Mouse (Mus musculus) heart, embryonic 11.5 days (tissue): ENCODE data around the gene Wnt11. TPM values are rescaled to one million over a fixed set of nuclear protein-coding genes. Genes with fewer than 3 reads are reported as not detected.

Experiments
- ATAC-seq: fragments of 200-750 bp; cut with Nextera tagmentation; replicated peaks from 2 replicates; pipeline ENCODE4 v1.8.0; 2017; ENCODE audit warnings: moderate library complexity; ENCODE audit not compliant: insufficient number of reproducible peaks, low FRiP score, low TSS enrichment
- H3K27ac ChIP-seq: fragments of 300-500 bp; sonication (generic); 2 replicates; pipeline ENCODE4 v1.5.1; 2014; ENCODE audit warnings: mild to moderate bottlenecking, low read depth, low read length
- H3K27me3 ChIP-seq: fragments of 300-500 bp; sonication (generic); 2 replicates; pipeline ENCODE4 v1.6.1; 2014; ENCODE audit warnings: mild to moderate bottlenecking, low read length, mixed read lengths; ENCODE audit not compliant: control insufficient read depth, insufficient read depth
- H3K36me3 ChIP-seq: fragments of 300-500 bp; sonication (generic); 2 replicates; pipeline ENCODE4 v1.6.1; 2014; ENCODE audit warnings: mild to moderate bottlenecking, low read length, moderate library complexity, mixed read lengths; ENCODE audit not compliant: control insufficient read depth, insufficient read depth
- H3K4me1 ChIP-seq: fragments of 300-500 bp; sonication (generic); 2 replicates; pipeline ENCODE4 v1.6.1; 2014; ENCODE audit warnings: low read length; ENCODE audit not compliant: control insufficient read depth, insufficient read depth
- H3K4me2 ChIP-seq: fragments of 300-500 bp; sonication (generic); 2 replicates; pipeline ENCODE4 v1.6.1; 2014; ENCODE audit warnings: mild to moderate bottlenecking, moderate library complexity
- H3K4me3 ChIP-seq: fragments of 300-500 bp; sonication (generic); 2 replicates; pipeline ENCODE4 v1.5.1; 2014; ENCODE audit warnings: low read depth, low read length
- H3K9ac ChIP-seq: fragments of 300-500 bp; sonication (generic); 2 replicates; pipeline ENCODE4 v1.6.1; 2014; ENCODE audit warnings: mild to moderate bottlenecking, low read depth, low read length, moderate library complexity
- H3K9me3 ChIP-seq: fragments of 300-500 bp; sonication (generic); replicated peaks from 2 replicates; pipeline ENCODE4 v1.6.1; 2016; ENCODE audit warnings: low read length; ENCODE audit not compliant: control insufficient read depth
- WGBS: fragments of 180-500 bp; shearing (Covaris S2); extraction: QIAGEN DNeasy Blood & Tissue Kit; methylation state at CpG from one replicate; pipeline ENCODE4 v1.1.7; 2014; ENCODE audit not compliant: insufficient replicate concordance; 5-methylcytosine and 5-hydroxymethylcytosine counted together
- polyA plus RNA-seq: library from polyadenylated mRNA; unstranded; fragments of >200 nt; fragmentation: Nextera tagmentation; extraction: Ambion mirVana; gene quantifications from 2 replicates; pipeline ENCODE4 v1.2.1, GENCODE M21; 2014

Wnt11 gene
- polyA plus RNA-seq, 1 experiment from 2014 or later: 24.7 TPM

- H3K36me3 ChIP-seq: no peaks in the 10 kb centered on the region
- H3K27ac ChIP-seq: no peak overlapping the region
- no peak overlapping the region for H3K9ac ChIP-seq
- 42% methylated on average over 5 of the region's 5 CpGs for WGBS
- H3K4me2 ChIP-seq: no peak overlapping the region
- no peak overlapping the region for H3K4me3 ChIP-seq
- H3K9me3 ChIP-seq: no peaks in the 10 kb centered on the region
- no peaks in the 10 kb centered on the region for H3K27me3 ChIP-seq
- no peak for ATAC-seq
- H3K4me1 ChIP-seq: peaks cover 15% of the 10 kb centered on the region
Measured at GRCm38 (mm10) chr7:98797347-98798133, 37.4 kb upstream of the Wnt11 start.

- no peak overlapping the region for H3K27ac ChIP-seq
- no peak overlapping the region for H3K4me2 ChIP-seq
- H3K9ac ChIP-seq: no peak overlapping the region
- H3K9me3 ChIP-seq: no peaks in the 10 kb centered on the region
- H3K36me3 ChIP-seq: no peaks in the 10 kb centered on the region
- no peak for ATAC-seq
- WGBS: 24% methylated on average over 3 of the region's 3 CpGs
- no peak overlapping the region for H3K4me3 ChIP-seq
- H3K27me3 ChIP-seq: no peaks in the 10 kb centered on the region
- H3K4me1 ChIP-seq: peaks cover 15% of the 10 kb centered on the region
Measured at GRCm38 (mm10) chr7:98798134-98798417, 36.8 kb upstream of the Wnt11 start.

GRCm38 (mm10) chr7:98800435-98800834 is 34.5 kb upstream of the Wnt11 start:
- H3K27ac ChIP-seq: no peak overlapping the region

GRCm38 (mm10) chr7:98801086-98801485 is 33.8 kb upstream of the Wnt11 start:
- 63% methylated on average over 7 of the region's 7 CpGs for WGBS
- H3K9ac ChIP-seq: no peak overlapping the region
- no peak for ATAC-seq
- H3K27me3 ChIP-seq: no peaks in the 10 kb centered on the region
- H3K27ac ChIP-seq: no peak overlapping the region
- no peaks in the 10 kb centered on the region for H3K9me3 ChIP-seq
- H3K4me2 ChIP-seq: no peak overlapping the region; the same call in 1 of the 2 replicates
- no peaks in the 10 kb centered on the region for H3K36me3 ChIP-seq
- H3K4me1 ChIP-seq: peaks cover 15% of the 10 kb centered on the region
- H3K4me3 ChIP-seq: no peak overlapping the region

More at GRCm38 (mm10) chr7:98800435-98800834, 34.5 kb upstream of the Wnt11 start:
- Histone ChIP-seq H3K4me3 (no peak overlapping the region), H3K27me3 (no peaks in the 10 kb centered on the region), H3K9me3 (no peaks in the 10 kb centered on the region), H3K4me1 (peaks cover 15% of the 10 kb centered on the region), H3K9ac (no peak overlapping the region), H3K36me3 (no peaks in the 10 kb centered on the region), H3K4me2 (peak overlapping the region; percentile 34)
- 54% methylated on average over 8 of the region's 8 CpGs for WGBS
- ATAC-seq: no peak

GRCm38 (mm10) chr7:98803181-98803580 is 31.7 kb upstream of the Wnt11 start:
- H3K4me1 ChIP-seq: peaks cover 13% of the 10 kb centered on the region
- ATAC-seq: no peak
- 76% methylated on average over 9 of the region's 9 CpGs for WGBS

GRCm38 (mm10) chr7:98804841-98805772 is 29.8 kb upstream of the Wnt11 start:
- Histone ChIP-seq H3K9ac (no peak overlapping the region), H3K4me2 (no peak overlapping the region), H3K9me3 (no peaks in the 10 kb centered on the region), H3K4me3 (no peak overlapping the region), H3K27ac (no peak overlapping the region), H3K36me3 (no peaks in the 10 kb centered on the region), H3K27me3 (no peaks in the 10 kb centered on the region), H3K4me1 (peaks cover 13% of the 10 kb centered on the region)
- no peak for ATAC-seq
- 70% methylated on average over 12 of the region's 12 CpGs for WGBS

More at GRCm38 (mm10) chr7:98803181-98803580, 31.7 kb upstream of the Wnt11 start:
- Histone ChIP-seq H3K9ac (no peak overlapping the region), H3K4me2 (no peak overlapping the region), H3K27ac (no peak overlapping the region), H3K9me3 (no peaks in the 10 kb centered on the region), H3K27me3 (no peaks in the 10 kb centered on the region), H3K36me3 (no peaks in the 10 kb centered on the region), H3K4me3 (no peak overlapping the region)

- H3K27ac ChIP-seq: no peak overlapping the region
- H3K36me3 ChIP-seq: no peaks in the 10 kb centered on the region
- H3K9ac ChIP-seq: no peak overlapping the region
- WGBS: 79% methylated on average over 3 of the region's 3 CpGs
- H3K9me3 ChIP-seq: no peaks in the 10 kb centered on the region
- ATAC-seq: no peak
- H3K4me2 ChIP-seq: no peak overlapping the region
- H3K4me3 ChIP-seq: no peak overlapping the region
- H3K27me3 ChIP-seq: no peaks in the 10 kb centered on the region
- H3K4me1 ChIP-seq: 0 out of 2 replicates have a peak, but pooled peaks cover 4% of the 10 kb centered on the region
Measured at GRCm38 (mm10) chr7:98806961-98807360, 28.0 kb upstream of the Wnt11 start.

- 75% methylated on average over 6 of the region's 6 CpGs for WGBS
- no peaks in the 10 kb centered on the region for H3K36me3 ChIP-seq
- H3K27me3 ChIP-seq: no peaks in the 10 kb centered on the region
- no peak overlapping the region for H3K9ac ChIP-seq
- H3K4me2 ChIP-seq: no peak overlapping the region
- H3K27ac ChIP-seq: no peak overlapping the region
- no peaks in the 10 kb centered on the region for H3K9me3 ChIP-seq
- H3K4me1 ChIP-seq: peaks cover 11% of the 10 kb centered on the region; the same call in 1 of the 2 replicates
- no peak for ATAC-seq
- no peak overlapping the region for H3K4me3 ChIP-seq
Measured at GRCm38 (mm10) chr7:98809372-98809771, 25.5 kb upstream of the Wnt11 start.
